Mouse (Mus musculus) hindlimb bud, embryonic 11.5 days (tissue): ENCODE results near the gene Tbcel.

Source experiments
- DNase-seq: peaks from one replicate; pipeline ENCODE4 v3.0.0-alpha.2; 2012; ENCODE audit warnings: low read depth, low spot score; ENCODE audit errors: extremely low spot score

Tbcel gene

DNA sequence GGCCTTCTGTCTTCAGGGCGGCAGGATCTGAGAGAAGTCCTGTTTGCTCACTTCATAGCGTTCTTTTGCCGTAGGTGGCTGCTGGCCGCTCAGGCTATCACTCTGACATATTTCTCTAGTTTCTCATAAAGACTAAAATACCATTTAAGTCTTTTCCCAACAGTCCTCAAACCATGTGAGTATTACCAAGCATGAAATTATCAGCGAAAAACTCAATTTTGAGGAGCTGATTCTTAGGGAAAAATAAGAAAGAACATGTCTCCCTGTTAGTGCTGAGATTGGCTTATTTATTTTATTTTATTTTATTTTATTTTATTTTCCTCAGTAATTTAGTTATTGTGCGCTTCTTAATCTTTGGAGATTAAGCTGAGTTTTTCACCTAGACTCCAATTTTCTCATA, at the start of gene Tbcel:
Gene Tbcel (minus strand): TSS at position 101 of the 400 bp plus-strand sequence.
- no peak for DNase-seq

DNA sequence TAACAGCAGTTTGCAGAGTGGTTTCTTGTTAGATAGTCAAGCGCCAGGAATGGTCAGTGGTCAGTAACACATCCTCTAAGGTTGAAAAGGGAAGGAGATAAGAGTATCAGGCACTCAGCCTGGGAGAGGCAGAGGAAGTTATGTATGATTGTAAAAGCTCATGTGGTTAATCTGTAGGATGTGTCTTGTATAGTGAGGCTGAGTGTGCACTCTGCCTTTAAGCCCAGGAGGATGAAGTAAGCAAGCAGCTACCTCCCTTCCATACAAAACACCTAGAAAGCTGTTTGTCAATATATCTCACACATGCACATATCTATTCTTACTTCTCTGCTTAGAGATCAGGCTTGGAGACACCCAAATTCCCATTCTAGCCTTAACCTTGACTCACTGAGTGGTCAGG, 47.6 kb upstream of the Tbcel start:
- DNase-seq, result no peak

DNA sequence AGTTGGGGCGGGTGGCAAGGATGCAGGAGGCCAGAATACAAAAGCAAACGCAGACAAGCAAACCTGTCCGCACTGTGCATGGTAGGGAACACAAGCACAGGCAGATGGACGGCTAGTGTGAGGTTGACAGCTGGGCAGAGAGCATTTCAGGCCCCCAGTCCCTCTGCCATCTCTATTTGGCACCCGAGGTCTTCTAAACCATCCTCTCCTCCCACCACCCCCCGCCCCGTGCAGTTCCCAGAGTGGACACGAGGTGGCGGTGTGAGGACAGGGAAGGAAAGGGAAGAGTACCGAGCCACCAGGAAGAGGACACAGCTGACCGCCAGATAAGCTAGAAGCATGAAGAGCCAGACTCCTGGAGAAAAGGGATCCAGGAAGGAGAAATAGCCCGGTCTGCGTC, 42.5 kb upstream of the Tbcel start:
- no peak for DNase-seq

DNA sequence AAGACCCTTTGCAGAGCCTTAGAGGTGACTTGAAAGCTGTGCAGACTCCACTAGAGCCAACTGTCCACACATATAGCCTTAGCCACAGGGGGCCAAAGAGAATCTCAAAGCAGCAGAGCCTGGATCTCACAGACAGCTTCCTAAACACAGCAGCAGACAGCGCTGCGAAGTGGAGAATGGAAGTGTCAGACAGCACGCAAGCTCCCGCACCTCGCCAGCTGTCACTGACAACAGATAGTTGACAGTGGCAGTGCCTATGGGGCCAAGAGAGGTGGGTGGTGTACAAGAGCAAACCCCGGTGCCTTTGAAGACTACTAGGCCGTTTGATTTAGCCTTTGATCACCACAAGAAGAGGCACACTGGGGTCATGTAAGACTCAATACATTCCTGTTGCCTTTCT, 41.4 kb upstream of the Tbcel start:
- no peak for DNase-seq

DNA sequence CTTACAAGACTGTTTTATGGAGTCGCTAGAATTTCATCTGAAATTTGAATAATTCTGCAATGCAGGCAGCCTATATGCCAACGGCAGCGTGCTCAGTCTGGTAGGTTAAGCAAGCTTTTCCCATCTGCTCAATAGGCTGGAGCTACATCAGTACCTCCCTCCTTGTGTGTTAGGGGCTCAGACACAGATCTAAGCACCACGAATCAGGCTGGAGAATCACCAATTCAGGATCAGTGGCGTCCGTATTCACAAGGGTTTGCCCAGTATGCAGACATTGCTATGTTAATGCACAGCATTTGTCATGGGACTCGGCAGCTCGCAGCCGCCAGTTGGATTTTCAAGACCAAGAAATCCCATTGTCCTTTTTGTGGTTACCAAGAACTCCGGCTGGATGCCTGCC, 36.9 kb upstream of the Tbcel start:
- no peak for DNase-seq

DNA sequence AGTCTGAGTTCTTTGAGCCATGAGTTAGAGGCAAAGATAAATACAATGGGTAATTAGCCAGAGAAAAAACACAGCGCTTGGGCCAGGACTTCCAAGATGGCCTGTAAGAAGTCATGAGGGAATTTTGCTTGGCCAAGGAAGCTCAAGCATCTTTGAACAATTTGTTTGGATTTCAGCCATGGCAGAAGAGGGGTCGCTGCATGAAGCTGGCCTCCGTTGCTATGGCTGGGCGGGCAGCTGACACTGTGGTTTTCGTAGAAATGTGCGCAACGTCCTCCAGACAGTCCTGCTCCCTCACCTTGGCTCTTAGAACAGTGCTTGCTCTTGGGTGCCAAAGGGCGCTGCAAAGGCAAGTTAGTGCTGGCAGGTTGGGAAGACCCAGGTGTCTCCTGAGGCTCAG, 25.9 kb upstream of the Tbcel start:
- no peak for DNase-seq

DNA sequence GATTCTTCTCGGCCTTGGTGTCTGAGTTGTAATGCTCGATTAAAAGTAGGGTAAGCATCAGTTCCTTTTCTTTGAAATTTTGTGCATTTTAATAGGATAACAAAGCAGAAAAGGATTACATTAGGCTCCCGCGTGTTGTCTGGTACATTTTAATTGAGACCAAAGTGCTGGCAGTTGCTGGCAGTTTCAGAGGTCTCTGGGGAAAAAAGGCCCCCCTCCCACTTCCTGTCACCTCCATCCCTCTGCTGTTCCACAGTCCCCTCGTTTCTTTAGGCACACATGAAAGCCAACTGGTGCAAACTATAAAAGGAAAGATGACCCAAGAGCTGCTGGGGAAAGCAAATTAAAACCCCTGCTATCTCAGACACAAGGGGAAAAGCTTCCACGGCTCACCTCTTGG, 25.4 kb upstream of the Tbcel start:
- DNase-seq, result no peak

DNA sequence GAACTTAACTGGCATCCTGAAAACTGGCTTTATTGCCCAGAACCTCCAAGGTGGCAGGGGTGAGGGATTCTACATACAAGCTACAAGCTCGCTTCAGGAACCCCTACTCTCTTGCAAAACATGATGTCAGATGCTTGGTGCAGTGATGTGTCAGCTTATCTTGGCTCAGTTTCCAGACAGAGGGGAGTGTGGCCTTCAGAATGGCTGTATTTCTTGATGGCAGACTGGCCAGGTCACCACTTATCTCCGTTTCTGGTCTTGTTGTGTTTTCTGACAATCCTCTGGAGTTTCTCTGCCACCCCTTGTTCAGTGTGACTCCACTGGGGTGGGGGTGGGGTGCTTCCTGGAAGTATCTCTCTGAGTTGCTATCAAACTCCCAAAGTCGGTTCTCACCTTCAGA, 24.3 kb upstream of the Tbcel start:
- no peak for DNase-seq

DNA sequence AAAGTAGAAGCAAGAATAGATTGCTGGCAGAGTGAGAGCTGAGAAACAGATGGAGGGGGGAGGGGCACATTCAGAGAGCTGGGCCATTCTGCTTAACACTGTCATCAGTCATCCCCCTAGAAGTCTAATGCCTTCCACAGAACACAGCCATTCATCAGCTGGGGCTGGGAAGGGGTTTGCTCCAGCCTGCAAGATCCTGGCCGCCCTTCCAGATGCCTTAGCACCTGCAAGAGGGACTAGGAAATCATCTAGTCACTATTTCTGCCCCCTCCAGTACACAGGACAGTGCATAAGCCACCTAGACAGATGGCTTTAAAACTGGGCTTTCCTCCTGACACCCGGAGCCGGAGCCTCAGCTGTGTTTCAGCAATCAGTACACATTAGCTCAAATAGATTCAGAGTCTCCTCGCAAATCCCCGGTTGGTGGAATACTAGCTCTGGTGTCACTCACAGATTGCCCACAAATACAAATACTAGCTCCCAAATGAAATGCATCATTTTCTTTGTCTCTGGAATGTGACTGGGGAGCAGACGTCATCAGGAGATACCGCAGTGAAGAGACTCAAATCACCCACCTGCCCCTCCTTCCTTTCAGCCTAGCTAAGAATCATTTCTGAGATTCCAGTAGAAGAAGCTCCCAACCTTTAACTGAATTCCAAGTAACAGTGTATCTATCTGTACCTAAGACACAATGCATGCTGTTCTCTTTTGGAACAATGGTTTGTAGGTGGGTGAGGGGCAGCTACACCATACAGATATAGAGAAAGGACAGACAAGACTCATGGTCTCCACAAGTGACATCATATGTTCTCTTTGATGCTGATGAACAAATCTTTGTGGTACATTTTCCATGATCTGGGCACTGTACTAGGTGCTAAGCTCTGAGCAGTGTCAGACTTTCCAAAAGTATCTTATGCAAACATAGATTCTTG, 22.9 kb upstream of the Tbcel start:
- no peak for DNase-seq

DNA sequence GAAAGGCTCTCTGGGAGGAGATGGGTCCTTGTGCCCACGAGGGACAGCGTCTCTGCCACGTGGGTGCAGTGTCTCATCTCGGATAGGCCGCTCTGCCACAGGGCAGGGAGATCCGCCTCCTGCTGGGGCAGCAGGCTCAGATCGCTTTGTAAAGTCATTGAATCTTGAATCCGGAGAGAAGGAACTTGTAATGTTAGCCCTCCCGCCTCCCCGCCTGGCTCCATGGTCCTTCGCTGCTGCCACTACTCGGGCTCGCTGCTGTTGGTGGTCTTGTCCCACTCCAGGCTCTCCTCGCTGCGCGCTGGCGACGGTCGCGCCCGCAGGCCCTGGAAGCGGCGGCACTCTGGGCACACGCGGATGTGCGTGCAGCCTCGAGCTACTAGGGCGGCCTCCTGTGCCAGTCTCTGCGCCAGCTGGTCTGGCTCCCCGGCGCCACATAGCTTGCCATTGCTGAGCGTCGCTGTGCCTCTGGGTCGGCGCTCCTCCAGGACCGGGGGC, 13.0 kb upstream of the Tbcel start:
- no peak for DNase-seq

DNA sequence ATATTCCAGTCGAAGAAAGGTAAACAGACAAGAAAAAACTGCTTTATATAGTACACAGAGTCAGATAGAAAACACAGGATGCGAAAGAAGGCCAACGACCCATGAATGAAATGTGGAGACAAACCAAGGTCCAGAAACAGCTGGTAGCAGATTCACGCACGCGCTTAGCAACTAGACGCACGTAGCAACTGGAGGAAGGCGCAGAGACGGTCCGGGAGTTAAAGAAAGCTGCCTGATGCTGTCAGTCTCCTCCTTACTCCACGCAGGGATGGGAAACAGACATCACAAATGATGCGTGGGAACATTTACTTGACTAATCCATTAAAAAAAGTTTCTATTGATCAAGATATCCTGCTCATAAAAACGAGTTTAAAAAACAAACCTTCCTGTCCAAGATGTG, 10.6 kb upstream of the Tbcel start:
- no peak for DNase-seq

DNA sequence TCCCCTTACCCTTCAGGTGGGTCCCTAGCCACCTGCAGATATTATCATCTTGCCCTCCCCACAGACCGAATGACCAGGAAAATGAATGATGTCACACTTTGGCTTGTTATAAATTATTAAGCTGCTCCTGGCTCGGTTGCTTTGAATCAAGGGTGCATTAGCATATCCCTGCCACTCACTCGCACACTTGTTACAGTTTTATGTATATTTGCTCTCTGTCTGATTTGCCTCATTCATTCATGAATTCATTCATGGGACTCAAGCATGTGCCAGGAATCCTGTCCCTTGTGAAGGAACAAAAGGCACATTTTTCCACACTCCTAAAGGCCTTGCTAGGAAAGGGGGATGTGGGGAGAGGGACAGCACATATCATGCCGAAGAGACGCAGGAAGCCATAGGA, 5.5 kb upstream of the Tbcel start:
- no peak for DNase-seq

DNA sequence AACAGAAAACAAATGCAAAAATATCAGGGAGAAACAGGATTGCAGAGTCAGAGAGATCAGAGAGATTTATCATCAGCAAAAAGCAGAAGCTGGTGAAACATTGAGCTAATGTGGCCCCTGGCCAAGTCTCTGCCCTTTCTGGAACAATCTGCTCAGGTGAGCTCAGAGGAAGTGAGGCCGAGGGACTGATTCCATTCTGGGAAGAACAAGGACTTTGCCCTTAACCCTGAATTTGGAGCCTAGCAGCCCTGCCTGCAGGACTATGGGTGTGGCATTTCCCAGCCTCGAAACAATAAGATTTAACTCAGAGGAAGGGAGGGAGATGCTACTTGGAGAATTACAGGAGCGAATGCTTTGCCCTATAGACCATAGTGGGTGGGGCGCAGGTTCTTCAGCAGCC, 4.7 kb upstream of the Tbcel start:
- no peak for DNase-seq

DNA sequence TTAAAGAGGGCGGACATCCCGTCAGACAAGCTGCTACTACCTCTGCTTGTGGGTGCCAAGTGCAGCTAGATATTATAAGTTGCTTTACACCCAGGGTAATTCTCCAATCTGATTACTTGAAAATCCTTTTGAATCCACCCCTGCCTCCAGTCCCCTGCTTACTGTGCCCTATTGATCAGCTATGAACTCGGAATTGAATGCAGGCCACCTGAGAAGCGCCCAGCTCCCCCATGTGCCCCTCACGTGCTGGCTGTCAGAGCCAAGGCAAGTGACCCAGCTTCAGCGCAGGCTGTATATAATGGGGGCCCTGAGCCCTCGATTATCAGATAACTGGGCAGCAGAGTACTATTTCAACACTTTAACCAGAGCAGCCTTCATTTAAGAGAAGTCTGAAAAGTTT, 626 bp upstream of the Tbcel start:
- DNase-seq, result no peak

DNA sequence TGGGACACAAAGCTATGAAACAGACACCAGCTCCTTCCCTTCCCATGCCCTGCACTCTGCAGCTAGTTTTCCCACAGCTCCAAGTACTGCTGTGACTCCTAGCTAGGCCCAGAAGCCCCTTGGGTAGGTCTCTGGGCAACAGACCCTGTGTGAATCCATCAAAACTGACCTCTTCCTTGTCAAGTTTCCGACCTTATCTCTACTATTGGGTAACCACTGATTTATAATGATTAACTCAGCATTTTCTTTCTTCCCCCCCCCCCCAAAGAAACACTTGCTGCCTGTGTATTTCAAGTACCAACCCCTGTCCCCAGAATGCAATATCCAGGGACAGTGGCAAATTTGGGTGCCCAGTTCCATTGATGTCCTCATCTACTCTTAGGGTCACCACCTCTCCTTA, 587 bp downstream of the Tbcel start:
- DNase-seq, result no peak

DNA sequence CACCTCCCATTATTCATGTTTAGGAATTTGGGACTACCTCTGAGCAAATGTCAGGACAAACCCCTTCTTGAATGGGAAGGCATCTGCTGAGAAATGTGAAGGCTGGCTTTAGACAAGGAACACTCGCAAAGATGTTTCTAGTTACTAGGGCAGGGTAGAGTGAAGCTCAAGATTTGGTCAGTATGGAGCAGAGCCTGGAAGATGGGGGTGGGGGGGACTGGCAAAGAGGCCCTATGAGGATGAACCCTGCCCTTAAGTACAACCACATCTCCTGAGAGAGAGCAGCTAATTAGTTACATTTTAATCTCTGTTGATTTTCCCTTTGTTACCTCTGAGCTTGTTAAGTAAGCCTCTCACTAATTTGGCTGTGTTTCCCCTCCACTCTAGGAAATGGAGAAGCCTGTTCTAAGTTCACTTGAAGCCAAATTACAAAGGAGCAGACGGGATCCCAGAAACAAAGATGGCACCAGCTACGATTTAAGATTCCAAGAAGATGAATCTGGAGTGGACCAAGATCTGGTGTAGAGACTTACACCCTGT, 2.6 kb downstream of the Tbcel start:
- DNase-seq, result no peak

DNA sequence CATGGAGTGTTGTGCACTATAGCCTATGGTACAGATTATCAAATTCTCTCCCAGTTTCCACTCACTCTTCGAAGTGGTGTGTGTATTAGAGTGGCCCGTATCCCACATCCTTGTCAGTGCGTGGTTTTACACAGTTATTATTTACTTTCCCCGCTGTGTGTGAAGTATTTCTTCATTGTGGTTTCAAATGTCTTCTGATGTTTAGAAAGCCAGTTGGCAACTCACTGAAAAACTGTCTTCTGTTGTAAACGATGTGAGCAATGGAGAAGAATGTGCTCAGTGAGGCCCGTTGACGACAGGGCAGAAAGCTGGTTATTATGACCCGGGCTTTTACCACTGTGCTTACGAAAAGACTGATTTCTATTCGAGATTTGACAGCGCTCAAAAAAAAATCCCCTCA, 3.0 kb downstream of the Tbcel start:
- DNase-seq, result no peak

DNA sequence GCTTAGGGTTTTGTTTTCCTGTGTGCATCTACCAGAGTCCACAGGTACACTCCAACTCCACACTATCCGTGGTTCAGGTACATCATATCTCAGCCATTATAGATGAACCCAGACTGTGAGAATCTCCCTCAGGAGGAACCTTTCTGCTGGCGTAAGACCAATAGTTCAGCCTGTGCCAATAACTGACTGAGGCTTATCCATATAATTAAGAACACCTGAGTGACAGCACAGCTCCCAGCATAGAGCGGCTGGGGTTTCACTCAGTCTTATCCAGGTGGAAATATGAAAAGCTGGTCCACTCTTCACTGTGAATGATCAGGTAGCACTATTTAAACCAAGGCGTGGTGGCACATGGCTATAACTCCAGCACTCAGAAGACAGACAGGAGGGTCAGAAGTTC, 3.9 kb downstream of the Tbcel start:
- DNase-seq, result no peak

DNA sequence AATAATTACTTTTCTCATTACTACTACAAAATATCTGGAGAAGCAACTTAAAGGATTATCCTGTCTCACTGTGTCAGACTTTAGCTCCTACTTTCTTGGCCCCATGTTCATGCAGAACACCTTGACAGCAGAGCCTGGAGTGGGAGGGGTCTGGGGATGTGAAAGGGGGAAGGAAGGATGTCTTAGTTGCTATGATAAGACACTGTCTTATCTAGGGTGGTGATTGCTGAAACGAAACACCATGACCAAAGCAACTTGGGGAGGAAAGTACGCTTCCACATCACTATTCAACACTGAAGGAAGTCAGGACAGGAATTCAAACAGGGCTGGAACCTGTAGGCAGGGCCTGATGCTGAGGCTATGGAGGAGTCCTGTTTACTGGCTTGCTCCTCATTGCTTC, 11.3 kb downstream of the Tbcel start:
- DNase-seq, result no peak

DNA sequence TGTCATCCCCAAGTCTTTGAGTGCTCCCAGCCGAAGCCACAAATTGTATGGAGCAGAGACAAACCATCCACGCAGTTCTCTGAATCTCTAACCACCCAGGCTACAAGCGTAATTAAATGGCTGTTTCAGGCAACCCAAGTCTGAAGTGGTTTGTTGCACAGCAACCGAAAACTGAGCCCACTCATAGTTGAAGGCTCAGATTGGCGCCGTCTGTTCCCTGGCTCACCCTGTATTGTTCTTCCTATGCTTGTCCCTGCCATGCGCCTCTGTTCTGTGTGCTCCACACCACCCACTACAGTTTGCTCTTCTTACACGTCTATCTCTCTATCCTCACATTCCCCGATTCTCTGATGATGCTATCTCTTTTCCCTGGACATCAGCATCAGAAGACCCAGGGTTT, 15.8 kb downstream of the Tbcel start:
- no peak for DNase-seq

DNA sequence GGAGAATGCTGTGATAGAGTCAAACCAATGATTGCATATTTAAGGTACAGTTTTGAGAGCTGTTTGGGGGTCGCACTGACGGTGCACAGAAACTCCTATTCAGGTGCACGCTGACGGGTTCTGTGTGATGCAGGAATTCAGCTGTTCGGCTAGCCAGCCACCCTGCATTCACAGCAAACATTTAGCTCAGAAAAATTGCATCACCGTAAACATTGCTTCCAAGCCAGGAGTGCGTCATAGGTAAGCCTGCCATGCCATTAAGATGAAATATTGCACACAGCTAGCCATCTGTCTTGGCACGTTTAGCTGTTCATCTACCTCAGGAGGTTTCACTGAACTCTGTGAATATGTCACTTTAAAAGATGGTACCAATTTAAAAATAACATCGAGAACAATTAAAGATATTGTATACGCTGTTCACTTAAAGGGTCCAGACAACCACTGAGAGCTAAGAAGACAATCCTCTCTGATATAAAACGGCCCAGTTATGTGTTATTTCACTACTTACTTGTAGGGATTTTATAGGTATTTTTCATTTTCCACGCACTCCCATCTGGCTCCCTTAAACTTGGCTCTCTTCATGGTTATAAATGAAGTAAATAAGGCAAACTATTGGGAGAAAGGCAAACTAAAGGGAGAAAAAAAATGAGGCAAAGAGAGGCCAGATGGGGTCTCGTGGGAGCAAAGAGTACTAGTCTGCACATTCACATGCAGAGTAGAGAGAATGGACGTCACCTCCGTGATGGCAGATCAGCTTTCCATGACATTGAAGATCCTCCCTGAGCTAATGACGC, 16.8 kb downstream of the Tbcel start:
- no peak for DNase-seq

DNA sequence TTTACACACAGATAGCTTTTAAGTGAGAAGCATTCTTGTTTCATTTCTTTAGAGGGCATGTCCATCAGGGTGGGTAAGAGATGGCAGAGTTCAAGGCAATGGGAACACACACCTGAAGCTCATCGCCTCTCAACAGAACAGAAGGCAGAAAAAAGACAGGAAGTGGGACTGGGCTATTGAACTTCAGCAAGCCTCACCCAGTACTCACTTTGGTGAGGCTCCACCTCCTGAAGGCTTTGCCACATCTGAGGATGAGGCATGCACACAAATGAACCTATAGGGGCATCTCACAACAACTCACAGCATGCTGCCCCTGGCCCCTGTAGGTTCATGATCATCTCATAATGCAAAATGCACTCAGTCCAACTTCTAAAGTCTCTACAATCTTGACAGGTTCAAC, 19.5 kb downstream of the Tbcel start:
- no peak for DNase-seq
